Mouse (Mus musculus): ENCODE measurements at regions not wholly inside any gene's neighbourhood (a gene's known extent, or its start where the extent isn't known, plus 50 kb on each side); places are given as distances from the start of the nearest gene placed in this dataset.

DNA sequence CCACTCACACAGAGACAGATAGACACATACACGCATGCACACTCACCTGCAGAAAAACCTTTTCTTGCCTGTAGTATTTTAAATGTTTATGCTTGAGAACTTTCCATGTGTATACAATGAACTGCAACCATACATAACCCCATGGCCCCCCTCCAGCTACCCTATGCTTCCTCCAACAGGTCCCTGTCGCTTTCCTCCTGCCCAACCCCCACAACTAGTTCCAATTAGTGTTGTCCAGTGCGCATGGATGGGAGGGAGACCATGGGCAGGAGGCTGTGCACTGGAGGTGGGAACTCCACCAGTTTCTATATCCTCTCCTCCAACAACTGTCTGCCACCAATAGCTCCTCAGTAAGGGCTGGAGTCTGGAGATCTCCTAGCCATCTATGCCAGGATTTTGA lies 82.9 kb upstream of the Jade1 start:
- no peaks in the 10 kb centered on the region for H3K79me2 ChIP-seq (ENCODE audit: control insufficient read depth, insufficient read depth)
- H3K36me3 ChIP-seq (ENCODE audit: control insufficient read depth, insufficient read depth) = no peaks in the 10 kb centered on the region
- no peaks in the 10 kb centered on the region for H3K27me3 ChIP-seq (ENCODE audit: control insufficient read depth, insufficient read depth, insufficient read length)
- H3K79me3 ChIP-seq (ENCODE audit: low read depth) = no peaks in the 10 kb centered on the region
- H3K4me3 ChIP-seq (ENCODE audit: insufficient read depth, poor library complexity, severe bottlenecking) = no peak overlapping the region
- TF ChIP-seq CEBPB (IDR thresholded peaks at IDR 0.05; ENCODE audit: low read depth) = no peak
- no peak for TF ChIP-seq USF1 (IDR thresholded peaks at IDR 0.05; ENCODE audit: low read depth)
- no peak for TF ChIP-seq MYOD1 (IDR thresholded peaks at IDR 0.05; ENCODE audit: control insufficient read depth, insufficient read length, low read depth)
- no peak for TF ChIP-seq FOSL1 (IDR thresholded peaks at IDR 0.05; ENCODE audit: insufficient read depth, low read length, poor library complexity, severe bottlenecking)
- TF ChIP-seq MAX (IDR thresholded peaks at IDR 0.05) = no peak
- TF ChIP-seq MYOG (IDR thresholded peaks at IDR 0.05; ENCODE audit: control insufficient read depth, extremely low read depth, insufficient read length) = no peak
- TF ChIP-seq CTCF (IDR thresholded peaks at IDR 0.05; ENCODE audit: control insufficient read depth, insufficient read depth, insufficient read length) = no peak
- no peak overlapping the region for H3ac ChIP-seq (ENCODE audit: control insufficient read depth, insufficient read length, low read depth)

DNA sequence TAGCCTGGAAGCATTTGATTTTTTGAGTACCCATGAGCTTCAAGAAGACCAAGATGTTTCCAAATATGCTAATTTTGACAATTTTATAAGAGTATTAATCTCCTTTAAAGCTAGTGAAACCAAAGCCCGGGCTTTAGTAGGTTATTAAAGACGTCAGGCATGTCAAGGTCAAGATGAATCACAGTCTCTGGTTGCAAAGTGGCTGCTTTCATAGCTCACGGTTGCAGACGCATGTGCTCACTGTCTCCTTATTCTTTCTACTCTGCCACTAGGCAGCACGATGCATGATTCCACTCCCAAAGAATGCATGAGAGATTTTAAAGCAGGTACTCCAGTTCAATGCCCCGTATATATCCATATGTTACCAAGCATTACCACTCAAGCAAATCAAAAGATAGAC lies 86.4 kb upstream of the Jade1 start:
- Histone ChIP-seq H3K79me2 (ENCODE audit: control insufficient read depth, insufficient read depth) (no peaks in the 10 kb centered on the region), H3K27me3 (ENCODE audit: control insufficient read depth, insufficient read depth, insufficient read length) (no peaks in the 10 kb centered on the region), H3K79me3 (ENCODE audit: low read depth) (no peaks in the 10 kb centered on the region), H3ac (ENCODE audit: control insufficient read depth, insufficient read length, low read depth) (no peak overlapping the region), H3K36me3 (ENCODE audit: control insufficient read depth, insufficient read depth) (no peaks in the 10 kb centered on the region), H3K4me3 (ENCODE audit: insufficient read depth, poor library complexity, severe bottlenecking) (no peak overlapping the region)
- TF ChIP-seq MYOG (IDR thresholded peaks at IDR 0.05; ENCODE audit: control insufficient read depth, extremely low read depth, insufficient read length) (no peak), MAX (IDR thresholded peaks at IDR 0.05) (no peak), CEBPB (IDR thresholded peaks at IDR 0.05; ENCODE audit: low read depth) (no peak), USF1 (IDR thresholded peaks at IDR 0.05; ENCODE audit: low read depth) (no peak), MYOD1 (IDR thresholded peaks at IDR 0.05; ENCODE audit: control insufficient read depth, insufficient read length, low read depth) (no peak), CTCF (IDR thresholded peaks at IDR 0.05; ENCODE audit: control insufficient read depth, insufficient read depth, insufficient read length) (no peak), FOSL1 (IDR thresholded peaks at IDR 0.05; ENCODE audit: insufficient read depth, low read length, poor library complexity, severe bottlenecking) (no peak)

DNA sequence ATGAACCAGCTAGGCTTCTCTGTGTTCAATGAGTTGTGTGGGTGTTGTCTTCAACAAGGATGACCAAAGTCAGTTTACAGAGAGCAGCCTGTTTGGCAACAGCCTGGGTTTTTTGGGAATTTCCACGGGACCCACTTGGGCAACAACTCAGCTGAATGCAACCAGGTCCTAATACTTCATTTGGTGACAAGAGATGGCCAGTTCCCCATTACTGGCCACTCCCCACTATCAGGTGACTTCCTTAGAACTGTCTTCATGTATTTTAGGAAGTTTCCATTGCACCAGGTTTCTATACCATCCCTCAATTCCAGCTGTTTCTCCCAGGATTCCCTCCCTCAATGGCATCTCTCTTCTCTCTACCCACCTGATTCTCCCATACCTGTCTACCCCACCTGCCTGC lies 87.7 kb upstream of the Jade1 start:
- Histone ChIP-seq H3K27me3 (ENCODE audit: control insufficient read depth, insufficient read depth, insufficient read length) (no peaks in the 10 kb centered on the region), H3K79me2 (ENCODE audit: control insufficient read depth, insufficient read depth) (no peaks in the 10 kb centered on the region), H3ac (ENCODE audit: control insufficient read depth, insufficient read length, low read depth) (no peak overlapping the region), H3K4me3 (ENCODE audit: insufficient read depth, poor library complexity, severe bottlenecking) (no peak overlapping the region), H3K79me3 (ENCODE audit: low read depth) (no peaks in the 10 kb centered on the region), H3K36me3 (ENCODE audit: control insufficient read depth, insufficient read depth) (no peaks in the 10 kb centered on the region)
- no peak for TF ChIP-seq MYOG (IDR thresholded peaks at IDR 0.05; ENCODE audit: control insufficient read depth, extremely low read depth, insufficient read length)
- no peak for TF ChIP-seq FOSL1 (IDR thresholded peaks at IDR 0.05; ENCODE audit: insufficient read depth, low read length, poor library complexity, severe bottlenecking)
- no peak for TF ChIP-seq CTCF (IDR thresholded peaks at IDR 0.05; ENCODE audit: control insufficient read depth, insufficient read depth, insufficient read length)
- TF ChIP-seq MAX (IDR thresholded peaks at IDR 0.05) = no peak
- TF ChIP-seq CEBPB (IDR thresholded peaks at IDR 0.05; ENCODE audit: low read depth) = no peak
- no peak for TF ChIP-seq USF1 (IDR thresholded peaks at IDR 0.05; ENCODE audit: low read depth)
- TF ChIP-seq MYOD1 (IDR thresholded peaks at IDR 0.05; ENCODE audit: control insufficient read depth, insufficient read length, low read depth) = no peak

DNA sequence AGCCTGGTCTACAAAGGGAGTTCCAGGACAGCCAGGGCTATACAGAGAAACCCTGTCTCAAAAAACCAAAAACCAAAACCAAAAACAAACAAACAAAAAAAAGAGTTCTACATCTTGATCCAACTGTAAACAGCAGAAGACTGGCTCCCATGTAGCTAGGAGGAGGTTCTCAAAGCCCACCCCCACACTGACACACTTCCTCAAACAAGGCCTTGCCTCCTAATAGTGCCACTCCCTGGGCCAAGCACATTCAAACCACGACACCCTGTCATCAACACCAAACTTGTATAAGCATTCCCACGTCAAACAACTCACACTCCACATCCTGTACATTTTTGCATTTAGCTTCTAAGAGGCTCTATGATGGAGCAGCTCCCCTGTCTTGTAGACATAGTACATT lies 89.6 kb upstream of the Jade1 start:
- no peaks in the 10 kb centered on the region for H3K79me2 ChIP-seq (ENCODE audit: control insufficient read depth, insufficient read depth)
- H3K36me3 ChIP-seq (ENCODE audit: control insufficient read depth, insufficient read depth) = no peaks in the 10 kb centered on the region

DNA sequence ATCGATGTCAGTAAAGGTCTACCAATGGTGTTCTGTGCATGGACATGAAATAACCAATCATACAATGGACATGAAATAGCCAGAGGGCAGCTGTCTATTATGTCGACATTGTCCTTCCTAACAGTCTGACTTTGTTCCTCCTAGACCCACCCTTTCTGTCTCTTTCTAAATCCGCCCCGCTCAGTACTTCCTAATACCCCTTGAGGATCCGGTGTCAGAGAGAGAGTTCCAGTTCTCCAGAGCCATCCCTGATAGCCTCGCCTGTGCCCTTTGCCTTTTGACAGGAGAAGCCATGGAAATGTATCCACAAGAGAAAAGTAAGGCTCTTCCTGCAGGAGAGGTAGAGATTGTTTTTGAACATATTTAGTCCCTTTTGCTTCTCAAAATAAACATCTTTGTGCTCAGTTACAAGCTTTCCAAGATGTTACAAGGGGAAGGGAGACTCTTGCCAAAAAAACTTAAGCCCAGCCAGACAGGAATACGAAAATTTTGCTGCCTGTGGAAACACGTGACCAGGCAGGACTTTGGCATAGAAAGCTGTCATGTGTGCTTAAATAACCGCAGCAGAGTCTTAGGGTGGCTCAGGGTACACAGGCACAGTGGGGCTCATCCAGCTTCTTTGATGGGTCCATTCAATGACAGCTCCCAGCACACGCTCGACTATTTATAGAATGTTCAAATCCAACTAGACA lies 92.4 kb upstream of the Jade1 start:
- Histone ChIP-seq H3K27me3 (ENCODE audit: control insufficient read depth, insufficient read depth, insufficient read length) (no peaks in the 10 kb centered on the region), H3K36me3 (ENCODE audit: control insufficient read depth, insufficient read depth) (no peaks in the 10 kb centered on the region), H3K79me3 (ENCODE audit: low read depth) (no peaks in the 10 kb centered on the region), H3K79me2 (ENCODE audit: control insufficient read depth, insufficient read depth) (no peaks in the 10 kb centered on the region), H3K4me3 (ENCODE audit: insufficient read depth, poor library complexity, severe bottlenecking) (no peak overlapping the region), H3ac (ENCODE audit: control insufficient read depth, insufficient read length, low read depth) (no peak overlapping the region)
- TF ChIP-seq MAX (IDR thresholded peaks at IDR 0.05) = no peak

More for the DNA sequence above, 89.6 kb upstream of the Jade1 start:
- no peaks in the 10 kb centered on the region for H3K27me3 ChIP-seq (ENCODE audit: control insufficient read depth, insufficient read depth, insufficient read length)
- H3K79me3 ChIP-seq (ENCODE audit: low read depth) = no peaks in the 10 kb centered on the region
- H3K4me3 ChIP-seq (ENCODE audit: insufficient read depth, poor library complexity, severe bottlenecking) = no peak overlapping the region
- no peak overlapping the region for H3ac ChIP-seq (ENCODE audit: control insufficient read depth, insufficient read length, low read depth)
- TF ChIP-seq MYOG (IDR thresholded peaks at IDR 0.05; ENCODE audit: control insufficient read depth, extremely low read depth, insufficient read length) = no peak
- TF ChIP-seq USF1 (IDR thresholded peaks at IDR 0.05; ENCODE audit: low read depth) = no peak
- TF ChIP-seq CTCF (IDR thresholded peaks at IDR 0.05; ENCODE audit: control insufficient read depth, insufficient read depth, insufficient read length) = no peak
- no peak for TF ChIP-seq MAX (IDR thresholded peaks at IDR 0.05)
- no peak for TF ChIP-seq FOSL1 (IDR thresholded peaks at IDR 0.05; ENCODE audit: insufficient read depth, low read length, poor library complexity, severe bottlenecking)
- TF ChIP-seq MYOD1 (IDR thresholded peaks at IDR 0.05; ENCODE audit: control insufficient read depth, insufficient read length, low read depth) = no peak
- no peak for TF ChIP-seq CEBPB (IDR thresholded peaks at IDR 0.05; ENCODE audit: low read depth)

DNA sequence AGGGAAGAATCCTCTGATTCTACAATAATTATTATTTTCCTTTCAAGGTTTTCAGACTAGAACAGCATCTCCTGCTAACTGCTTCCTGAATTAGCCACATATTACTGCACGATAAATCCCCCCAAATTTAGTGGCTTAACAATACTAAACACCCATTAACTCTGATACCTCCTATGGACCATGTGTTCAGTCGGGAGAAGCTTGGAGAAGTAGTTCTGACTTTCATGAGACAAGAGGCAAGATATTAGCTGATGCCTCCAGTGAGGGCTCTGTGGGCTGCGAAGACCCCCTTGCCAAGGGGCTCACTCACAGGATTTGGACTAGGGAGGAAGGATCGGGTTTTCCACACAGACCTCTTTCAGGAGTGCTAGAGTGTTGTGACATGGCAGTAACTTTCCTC lies 95.4 kb upstream of the Jade1 start:
- Histone ChIP-seq H3K36me3 (ENCODE audit: control insufficient read depth, insufficient read depth) (no peaks in the 10 kb centered on the region), H3K27me3 (ENCODE audit: control insufficient read depth, insufficient read depth, insufficient read length) (no peaks in the 10 kb centered on the region), H3ac (ENCODE audit: control insufficient read depth, insufficient read length, low read depth) (no peak overlapping the region), H3K79me2 (ENCODE audit: control insufficient read depth, insufficient read depth) (no peaks in the 10 kb centered on the region), H3K79me3 (ENCODE audit: low read depth) (no peaks in the 10 kb centered on the region), H3K4me3 (ENCODE audit: insufficient read depth, poor library complexity, severe bottlenecking) (no peak overlapping the region)
- no peak for TF ChIP-seq USF1 (IDR thresholded peaks at IDR 0.05; ENCODE audit: low read depth)
- no peak for TF ChIP-seq MYOD1 (IDR thresholded peaks at IDR 0.05; ENCODE audit: control insufficient read depth, insufficient read length, low read depth)
- TF ChIP-seq MAX (IDR thresholded peaks at IDR 0.05) = no peak
- no peak for TF ChIP-seq CEBPB (IDR thresholded peaks at IDR 0.05; ENCODE audit: low read depth)
- no peak for TF ChIP-seq MYOG (IDR thresholded peaks at IDR 0.05; ENCODE audit: control insufficient read depth, extremely low read depth, insufficient read length)
- TF ChIP-seq CTCF (IDR thresholded peaks at IDR 0.05; ENCODE audit: control insufficient read depth, insufficient read depth, insufficient read length) = no peak
- no peak for TF ChIP-seq FOSL1 (IDR thresholded peaks at IDR 0.05; ENCODE audit: insufficient read depth, low read length, poor library complexity, severe bottlenecking)

All from C2C12 (cell line).